In the genomic region with DNA sequence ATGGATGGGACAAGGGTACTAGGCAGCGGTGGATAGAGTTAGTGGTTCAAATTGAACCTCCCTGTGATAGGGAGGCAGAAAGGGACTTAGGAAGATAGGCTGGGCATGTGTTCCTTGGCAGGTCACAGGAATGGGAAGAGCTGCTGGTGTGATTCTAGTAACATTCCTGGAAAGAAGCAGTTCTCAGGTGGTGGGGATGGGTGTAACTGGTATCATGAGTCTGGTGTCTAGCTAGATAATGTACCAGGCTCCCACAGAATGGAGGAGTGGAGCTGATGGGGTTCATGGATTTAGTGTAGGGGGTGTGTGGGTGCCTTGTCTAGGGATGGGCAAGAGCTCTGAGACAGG, we compare ENCODE assay signal across 10 mouse cellular contexts. TPM values are rescaled to one million over a fixed set of nuclear protein-coding genes. Genes with fewer than 3 reads are reported as not detected.
A peak's percentile ranks its signal among the peaks of the same experiment; 100 is the strongest.
DNase-seq lines count a peak whose midpoint lies in the region; ATAC-seq and TF ChIP-seq lines count a peak whose summit lies in the region.
"Had no signal": no experiment of that assay in that cellular context is flagged by ENCODE, and none has a peak within 500 bp of the region (broad histone marks: within the 10 kb centered on the region; RNA-seq: fewer than 3 reads in every experiment).

No protein-coding gene starts in this region.

- DNase-seq in embryonic facial prominence, embryonic 11.5 days (ENCODE audit: low spot score): no peak
- DNase-seq in embryonic facial prominence, embryonic 10.5 days (ENCODE audit: low spot score): no peak
- DNase-seq in lung, postnatal 10 days: no peak
- no peak for DNase-seq in limb, embryonic 14.5 days (ENCODE audit: low spot score)
- no peak for DNase-seq in cerebellum, postnatal 14 days

- ATAC-seq in embryonic facial prominence, embryonic 11.5 days (replicated peaks; ENCODE audit: insufficient number of reproducible peaks, low FRiP score, low TSS enrichment, low read depth): peak; percentile 26
- ATAC-seq in lung, embryonic 15.5 days (ENCODE audit: borderline replicate concordance, extremely low read depth, low FRiP score, low TSS enrichment): peak; percentile 33
- ATAC-seq in limb, embryonic 14.5 days (ENCODE audit: low FRiP score, low read depth): 0 out of 2 replicates have a peak, but pooled peaks have one; percentile 1
- peak; percentile 9; the same call in 1 of the 2 replicates for ATAC-seq in neutrophil, adult 5-6 weeks (ENCODE audit: extremely low read depth, insufficient number of reproducible peaks, low FRiP score, poor library complexity, severe bottlenecking)
- ATAC-seq in megakaryocyte, adult 5-6 weeks (ENCODE audit: poor library complexity, severe bottlenecking): no peak; the same call in 1 of the 2 replicates

- H3K27me3 ChIP-seq in embryonic facial prominence, embryonic 11.5 days (ENCODE audit: control insufficient read depth, insufficient read depth, low read length): no peaks in the 10 kb centered on the region
- H3K27me3 ChIP-seq in embryonic facial prominence, embryonic 10.5 days (replicated peaks; ENCODE audit: low read depth, poor library complexity, severe bottlenecking): no peaks in the 10 kb centered on the region
- H3K27me3 ChIP-seq in lung, embryonic 15.5 days: no peaks in the 10 kb centered on the region
- H3K27me3 ChIP-seq in limb, embryonic 14.5 days (ENCODE audit: control insufficient read depth, insufficient read depth, low read length): no peaks in the 10 kb centered on the region

- H3K4me3 ChIP-seq in embryonic facial prominence, embryonic 11.5 days (ENCODE audit: low read depth, low read length): no peak overlapping the region
- H3K4me3 ChIP-seq in embryonic facial prominence, embryonic 10.5 days: no peak overlapping the region
- H3K4me3 ChIP-seq in lung, embryonic 15.5 days: no peak overlapping the region
- no peak overlapping the region for H3K4me3 ChIP-seq in limb, embryonic 14.5 days (replicated peaks; ENCODE audit: low read length)
- H3K4me3 ChIP-seq: myocyte had no signal

- no peak overlapping the region for H3K4me2 ChIP-seq in embryonic facial prominence, embryonic 11.5 days (ENCODE audit: low read depth, low read length)
- H3K4me2 ChIP-seq in lung, embryonic 15.5 days: no peak overlapping the region
- H3K4me2 ChIP-seq in limb, embryonic 14.5 days (replicated peaks; ENCODE audit: low read depth, low read length, severe bottlenecking): no peak overlapping the region

- peaks cover 20% of the 10 kb centered on the region for H3K9me3 ChIP-seq in embryonic facial prominence, embryonic 11.5 days (replicated peaks; ENCODE audit: control insufficient read depth, low read length)
- peaks cover 50% of the 10 kb centered on the region for H3K9me3 ChIP-seq in embryonic facial prominence, embryonic 10.5 days
- peaks cover 40% of the 10 kb centered on the region for H3K9me3 ChIP-seq in lung, embryonic 15.5 days
- peaks cover 47% of the 10 kb centered on the region for H3K9me3 ChIP-seq in limb, embryonic 14.5 days (ENCODE audit: control insufficient read depth, low read length)

- H3K27ac ChIP-seq in embryonic facial prominence, embryonic 11.5 days (replicated peaks; ENCODE audit: low read depth, low read length): no peak overlapping the region
- H3K27ac ChIP-seq in embryonic facial prominence, embryonic 10.5 days (replicated peaks): no peak overlapping the region
- H3K27ac ChIP-seq in lung, embryonic 15.5 days: no peak overlapping the region
- no peak overlapping the region for H3K27ac ChIP-seq in limb, embryonic 14.5 days (replicated peaks; ENCODE audit: low read depth, low read length)

- WGBS in embryonic facial prominence, embryonic 11.5 days: 89% methylated on average over 1 of the region's 1 CpGs
- 89% methylated on average over 1 of the region's 1 CpGs for WGBS in embryonic facial prominence, embryonic 10.5 days
- 87% methylated on average over 1 of the region's 1 CpGs for WGBS in lung, embryonic 15.5 days
- WGBS in limb, embryonic 14.5 days: 91% methylated on average over 1 of the region's 1 CpGs

- H3K36me3 ChIP-seq in embryonic facial prominence, embryonic 11.5 days (replicated peaks; ENCODE audit: control insufficient read depth, insufficient read depth, low read depth, low read length): no peaks in the 10 kb centered on the region
- H3K36me3 ChIP-seq in embryonic facial prominence, embryonic 10.5 days (replicated peaks): no peaks in the 10 kb centered on the region
- H3K36me3 ChIP-seq in lung, embryonic 15.5 days: no peaks in the 10 kb centered on the region
- H3K36me3 ChIP-seq in limb, embryonic 14.5 days (ENCODE audit: control insufficient read depth, insufficient read depth, low read length): no peaks in the 10 kb centered on the region

- H3K9ac ChIP-seq in embryonic facial prominence, embryonic 11.5 days (replicated peaks; ENCODE audit: low read length): no peak overlapping the region
- no peak overlapping the region for H3K9ac ChIP-seq in lung, embryonic 15.5 days
- no peak overlapping the region for H3K9ac ChIP-seq in limb, embryonic 14.5 days (ENCODE audit: low read depth, low read length, severe bottlenecking)

- H3K4me1 ChIP-seq in embryonic facial prominence, embryonic 11.5 days (ENCODE audit: control insufficient read depth, insufficient read depth, low read length): no peaks in the 10 kb centered on the region
- H3K4me1 ChIP-seq in embryonic facial prominence, embryonic 10.5 days: no peaks in the 10 kb centered on the region
- H3K4me1 ChIP-seq in lung, embryonic 15.5 days: no peaks in the 10 kb centered on the region
- no peaks in the 10 kb centered on the region for H3K4me1 ChIP-seq in limb, embryonic 14.5 days (ENCODE audit: control insufficient read depth, insufficient read depth, low read length)

- no peak for TF ChIP-seq POLR2A in limb, embryonic 14.5 days (IDR thresholded peaks at IDR 0.05; ENCODE audit: borderline replicate concordance, extremely low read depth, insufficient read depth, insufficient read length)

RNA-seq across cellular contexts. Expression of gene Zfp982, which starts 59.8 kb away (rescaled TPM):
- polyA plus RNA-seq in embryonic facial prominence, embryonic 11.5 days (2014; fragmentation: Nextera tagmentation; extraction: Ambion mirVana): 8.2 and 10.8 TPM in 2 replicates
- 8.6 and 10.8 TPM in 2 replicates for polyA plus RNA-seq in embryonic facial prominence, embryonic 10.5 days (2016; fragmentation: Nextera tagmentation; extraction: Ambion mirVana)
- 4.4 and 4.9 TPM in 2 replicates for polyA plus RNA-seq in lung, embryonic 15.5 days (2015; fragmentation: Nextera tagmentation; extraction: Ambion mirVana)
- 1.6 and 3.4 TPM in 2 replicates for polyA plus RNA-seq in limb, embryonic 14.5 days (2012; rRNA removed)
- 6.4 TPM in 2 replicates for polyA plus RNA-seq in limb, embryonic 14.5 days (2014; fragmentation: Nextera tagmentation; extraction: Ambion mirVana)
- not detected in 2 replicates for total RNA-seq in neutrophil, adult 5-6 weeks (2017)
- total RNA-seq in megakaryocyte, adult 5-6 weeks (2015): 1.7 and 4.1 TPM in 2 replicates
- total RNA-seq in megakaryocyte, adult 5-6 weeks (2017): 1.7 TPM in 1 of 2 replicates, not detected in the other
- polyA plus RNA-seq: spleen, adult 2 months had no signal
